Mouse (Mus musculus) midbrain, embryonic 16.5 days (tissue): Measurements from ENCODE around the gene Actl10. TPM values are rescaled to one million over a fixed set of nuclear protein-coding genes. Genes with fewer than 3 reads are reported as not detected.

Experiments used
- ATAC-seq: fragments of 200-750 bp; cut with Nextera tagmentation; 2 replicates; pipeline ENCODE4 v1.8.0; 2017; ENCODE audit warnings: moderate TSS enrichment
- H3K27ac ChIP-seq: fragments of 300-500 bp; sonication (generic); 2 replicates; pipeline ENCODE4 v1.5.1; 2014; ENCODE audit warnings: mild to moderate bottlenecking, low read length, mixed read lengths
- H3K27me3 ChIP-seq: fragments of 300-500 bp; sonication (generic); 2 replicates; pipeline ENCODE4 v1.6.1; 2014; ENCODE audit warnings: low read depth, low read length, mixed read lengths; ENCODE audit not compliant: control insufficient read depth, insufficient read depth
- H3K36me3 ChIP-seq: fragments of 300-500 bp; sonication (generic); 2 replicates; pipeline ENCODE4 v1.6.1; 2014; ENCODE audit warnings: mild to moderate bottlenecking, low read length, moderate library complexity, mixed read lengths; ENCODE audit not compliant: control insufficient read depth, insufficient read depth
- H3K4me1 ChIP-seq: fragments of 300-500 bp; sonication (generic); 2 replicates; pipeline ENCODE4 v1.6.1; 2014; ENCODE audit warnings: mild to moderate bottlenecking, low read length, mixed read lengths; ENCODE audit not compliant: control insufficient read depth, insufficient read depth
- H3K4me2 ChIP-seq: fragments of 300-500 bp; sonication (generic); 2 replicates; pipeline ENCODE4 v1.6.1; 2014; ENCODE audit warnings: mild to moderate bottlenecking, low read length, mixed read lengths
- H3K4me3 ChIP-seq: fragments of 300-500 bp; sonication (generic); 2 replicates; pipeline ENCODE4 v1.5.1; 2014; ENCODE audit warnings: low read depth, mild to moderate bottlenecking, low read length, moderate library complexity, mixed read lengths
- H3K9ac ChIP-seq: fragments of 300-500 bp; sonication (generic); 2 replicates; pipeline ENCODE4 v1.6.1; 2014; ENCODE audit warnings: low read depth, low read length, mixed read lengths
- H3K9me3 ChIP-seq: fragments of 300-500 bp; sonication (generic); replicated peaks from 2 replicates; pipeline ENCODE4 v1.6.1; 2014; ENCODE audit warnings: mild to moderate bottlenecking, low read length, mixed read lengths; ENCODE audit not compliant: control insufficient read depth, poor library complexity, severe bottlenecking
- WGBS: fragments of 180-500 bp; shearing (Covaris S2); extraction: QIAGEN DNeasy Blood & Tissue Kit; methylation state at CpG from one replicate; pipeline ENCODE4 v1.1.7; 2014; 5-methylcytosine and 5-hydroxymethylcytosine counted together
- polyA plus RNA-seq: library from polyadenylated mRNA; unstranded; fragments of >200 nt; fragmentation: Nextera tagmentation; extraction: Ambion mirVana; gene quantifications from 2 replicates; pipeline ENCODE4 v1.2.1, GENCODE M21; 2015

Gene Actl10
- polyA plus RNA-seq, 1 experiment from 2014 or later, result 0.44 TPM

DNA sequence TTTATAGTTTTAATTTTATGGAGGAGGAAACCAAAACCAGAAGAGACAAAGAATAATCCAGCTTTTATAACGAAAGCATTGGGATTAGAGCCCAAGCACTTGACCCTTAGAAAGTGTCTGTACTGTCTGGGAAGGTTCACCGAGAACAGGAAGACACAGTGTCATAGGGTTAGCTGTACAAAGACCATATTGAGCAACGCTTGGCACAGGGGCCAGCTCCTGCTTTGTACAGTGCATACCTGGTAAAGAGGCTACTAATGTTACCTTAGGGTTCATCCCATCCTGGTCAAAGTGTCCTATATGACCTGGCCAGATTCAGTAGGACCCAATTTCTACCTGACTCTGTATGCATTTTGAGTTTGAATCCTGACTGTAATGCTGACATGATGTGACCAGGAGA lies 49.7 kb downstream of the Actl10 start:
- Histone ChIP-seq H3K4me3 (no peak overlapping the region), H3K4me1 (peaks cover 12% of the 10 kb centered on the region), H3K4me2 (no peak overlapping the region), H3K27ac (no peak overlapping the region), H3K9ac (no peak overlapping the region), H3K36me3 (no peaks in the 10 kb centered on the region), H3K27me3 (no peaks in the 10 kb centered on the region), H3K9me3 (no peaks in the 10 kb centered on the region)
- WGBS, result 79% methylated on average over 3 of the region's 3 CpGs
- no peak for ATAC-seq

Other genes starting within 250 kb of the Actl10 start
- gene Bpifb9b, start 244.5 kb upstream of the Actl10 start, polyA plus RNA-seq, result not detected in 2 replicates
- gene Cdk5rap1, start 178.8 kb upstream of the Actl10 start, polyA plus RNA-seq, result 12.2 and 16.3 TPM in 2 replicates
- 9.2 and 12.3 TPM in 2 replicates for gene Snta1, start 143.7 kb upstream of the Actl10 start, polyA plus RNA-seq
- 50.2 and 53.1 TPM in 2 replicates for gene Cbfa2t2, start 115.3 kb upstream of the Actl10 start, polyA plus RNA-seq
- gene 1700003F12Rik, start 4.7 kb upstream of the Actl10 start, polyA plus RNA-seq, result 1.9 and 2.3 TPM in 2 replicates
- 18.5 and 19.9 TPM in 2 replicates for gene Necab3, start 7.1 kb downstream of the Actl10 start, polyA plus RNA-seq
- gene E2f1, start 18.1 kb downstream of the Actl10 start, polyA plus RNA-seq, result 3.2 and 4.2 TPM in 2 replicates
- 14.1 and 15.9 TPM in 2 replicates for gene Pxmp4, start 51.9 kb downstream of the Actl10 start, polyA plus RNA-seq
- gene Zfp341, start 61.5 kb downstream of the Actl10 start, polyA plus RNA-seq, result 2.3 TPM in 2 replicates
- gene 4930519P11Rik, start 61.7 kb downstream of the Actl10 start, polyA plus RNA-seq, result 0.41 and 0.63 TPM in 2 replicates
- 22.1 and 24.2 TPM in 2 replicates for gene Chmp4b, start 99.9 kb downstream of the Actl10 start, polyA plus RNA-seq
- gene Gm14214, start 218.3 kb downstream of the Actl10 start, polyA plus RNA-seq, result not detected in 2 replicates
- 24.0 and 27.3 TPM in 2 replicates for gene Raly, start 239.3 kb downstream of the Actl10 start, polyA plus RNA-seq
- 0.54 and 1.5 TPM in 2 replicates for gene a, start 239.6 kb downstream of the Actl10 start, polyA plus RNA-seq